Comparison of ENCODE assay signal across 13 mouse cellular contexts in the genomic region with DNA sequence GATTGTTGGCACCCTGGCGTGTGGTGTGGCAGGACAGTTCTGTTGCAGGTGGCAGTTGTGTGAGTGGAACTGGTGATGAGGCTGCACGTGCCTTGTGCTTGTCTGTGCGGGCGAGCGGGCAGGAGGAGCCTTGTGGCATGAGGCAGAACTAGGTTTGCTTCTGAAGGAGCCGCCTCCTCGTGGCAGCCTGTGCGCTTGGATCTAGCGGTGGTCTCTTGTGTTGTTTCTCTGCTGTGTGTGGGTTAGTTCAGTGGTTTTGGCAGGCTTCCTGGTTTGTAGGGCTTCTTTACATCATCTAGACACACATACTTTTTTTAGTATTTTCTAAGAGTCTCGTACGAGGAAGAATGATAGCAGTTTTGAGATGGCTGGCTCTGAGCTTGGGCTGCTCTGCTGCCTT. TPM values are rescaled to one million over a fixed set of nuclear protein-coding genes. Genes with fewer than 3 reads are reported as not detected.
DNase-seq lines count a peak whose midpoint lies in the region; ATAC-seq and TF ChIP-seq lines count a peak whose summit lies in the region.
"Had no signal": no experiment of that assay in that cellular context is flagged by ENCODE, and none has a peak within 500 bp of the region (broad histone marks: within the 10 kb centered on the region; RNA-seq: fewer than 3 reads in every experiment).

No protein-coding gene starts in this region.

- no peak overlapping the region for H3K27ac ChIP-seq in left cerebral cortex, adult 2 months
- no peak overlapping the region for H3K27ac ChIP-seq in midbrain, embryonic 14.5 days (replicated peaks; ENCODE audit: low read depth, low read length)
- H3K27ac ChIP-seq: limb, embryonic 15.5 days; midbrain, embryonic 10.5 days had no signal

- intact Hi-C loops in left cerebral cortex, adult 2 months (cut with DNase I): no loop called here

- H3K4me1 ChIP-seq in midbrain, embryonic 14.5 days (ENCODE audit: control insufficient read depth, insufficient read depth, low read length): no peaks in the 10 kb centered on the region
- H3K4me1 ChIP-seq: limb, embryonic 15.5 days had no signal

- H3K4me3 ChIP-seq in left cerebral cortex, adult 2 months: no peak overlapping the region
- no peak overlapping the region for H3K4me3 ChIP-seq in midbrain, embryonic 14.5 days (replicated peaks; ENCODE audit: low read depth, low read length)
- H3K4me3 ChIP-seq: limb, embryonic 15.5 days; midbrain, embryonic 10.5 days had no signal

- H3K36me3 ChIP-seq in midbrain, embryonic 14.5 days (ENCODE audit: control insufficient read depth, insufficient read depth, low read length): peaks cover 82% of the 10 kb centered on the region

- no peak for TF ChIP-seq POLR2A in brain, embryonic 14.5 days (IDR thresholded peaks at IDR 0.05; ENCODE audit: borderline replicate concordance, extremely low read depth, insufficient read depth, insufficient read length, poor library complexity, severe bottlenecking)

- WGBS in midbrain, embryonic 14.5 days: 90% methylated on average over 11 of the region's 11 CpGs

- no peak overlapping the region for H3K4me2 ChIP-seq in midbrain, embryonic 14.5 days (ENCODE audit: low read length)
- H3K4me2 ChIP-seq: limb, embryonic 15.5 days had no signal

- TF ChIP-seq CTCF in brain, embryonic 14.5 days (IDR thresholded peaks at IDR 0.05; ENCODE audit: borderline replicate concordance, extremely low read depth, insufficient read depth, insufficient read length): no peak
- TF ChIP-seq CTCF in left cerebral cortex, adult 2 months (IDR thresholded peaks at IDR 0.05): no peak; the same call in 1 of the 2 replicates

- no peak overlapping the region for H3K9ac ChIP-seq in midbrain, embryonic 14.5 days (replicated peaks; ENCODE audit: low read length)
- H3K9ac ChIP-seq: limb, embryonic 15.5 days had no signal

- no peaks in the 10 kb centered on the region for H3K9me3 ChIP-seq in midbrain, embryonic 14.5 days (ENCODE audit: control insufficient read depth, low read length)
- H3K9me3 ChIP-seq: limb, embryonic 15.5 days; midbrain, embryonic 10.5 days had no signal

- H3K27me3 ChIP-seq in midbrain, embryonic 14.5 days (ENCODE audit: control insufficient read depth, insufficient read depth, low read length): no peaks in the 10 kb centered on the region
- H3K27me3 ChIP-seq: limb, embryonic 15.5 days had no signal

- peak; percentile 35 to 44 for DNase-seq in CD8-positive naive resting alpha-beta T cell, adult 2 months (ENCODE audit: low read depth in 2 of 2, low spot score in 2 of 2)
- peak; percentile 28 for DNase-seq in brain, embryonic 14.5 days (ENCODE audit: low read depth)
- DNase-seq in left cerebral cortex, adult 2 months (ENCODE audit: extremely low spot score in 1 of 2, low spot score in 2 of 2): peak; percentile 38 to 49
- peak; percentile 78 to 79 for DNase-seq in right cerebral cortex, postnatal 36 days (ENCODE audit: low spot score in 2 of 2)
- no peak for DNase-seq in midbrain, embryonic 14.5 days
- DNase-seq in lung, postnatal 25 days (ENCODE audit: low spot score): no peak
- no peak for DNase-seq in urinary bladder, postnatal 4 days (ENCODE audit: low spot score in 2 of 2)
- no peak for DNase-seq in yolk sac, embryonic 10.5 days (ENCODE audit: low spot score)
- DNase-seq: gastrocnemius, postnatal 10 days; heart, postnatal 10 days; kidney, adult 2 months had no signal

- no peak for ATAC-seq in midbrain, embryonic 14.5 days (ENCODE audit: low FRiP score, low TSS enrichment)

RNA-seq across cellular contexts. Expression of a gene that starts 11.6 kb away (rescaled TPM):
- 14.7 and 18.8 TPM in 2 replicates for polyA plus RNA-seq in brain, embryonic 14.5 days (2012; rRNA removed)
- 1 to 10 TPM; 7.5 to 7.7 TPM for total RNA-seq in left cerebral cortex, adult 2 months (2021)
- polyA plus RNA-seq in midbrain, embryonic 14.5 days (2014; fragmentation: Nextera tagmentation; extraction: Ambion mirVana): 23.3 and 23.4 TPM in 2 replicates

RNA-seq across cellular contexts. Expression of a gene that starts 12.8 kb away (rescaled TPM):
- polyA plus RNA-seq in brain, embryonic 14.5 days (2012; rRNA removed): 20.9 and 21.0 TPM in 2 replicates
- 1 to 10 TPM; 8.8 to 9.1 TPM for total RNA-seq in left cerebral cortex, adult 2 months (2021)
- polyA plus RNA-seq in midbrain, embryonic 14.5 days (2014; fragmentation: Nextera tagmentation; extraction: Ambion mirVana): 20.0 and 21.5 TPM in 2 replicates

RNA-seq across cellular contexts. Expression of a gene that starts 41.5 kb away (rescaled TPM):
- polyA plus RNA-seq in brain, embryonic 14.5 days (2012; rRNA removed): 10.1 and 11.3 TPM in 2 replicates
- 10 to 100 TPM; 13.2 to 17.9 TPM for total RNA-seq in left cerebral cortex, adult 2 months (2021)
- polyA plus RNA-seq in midbrain, embryonic 14.5 days (2014; fragmentation: Nextera tagmentation; extraction: Ambion mirVana): 16.3 and 16.7 TPM in 2 replicates

RNA-seq across cellular contexts. Expression of a gene that starts 49.9 kb away (rescaled TPM):
- 66.4 and 66.6 TPM in 2 replicates for polyA plus RNA-seq in brain, embryonic 14.5 days (2012; rRNA removed)
- total RNA-seq in left cerebral cortex, adult 2 months (2021): 10 to 100 TPM; 48.3 to 51.2 TPM
- polyA plus RNA-seq in midbrain, embryonic 14.5 days (2014; fragmentation: Nextera tagmentation; extraction: Ambion mirVana): 105 and 115 TPM in 2 replicates

Comparison
In these comparisons a context has a peak if more than half of its experiments do, and no peak if none do; other contexts are left out.
1. DNase-seq: peak in CD8-positive naive resting alpha-beta T cell, adult 2 months (2 of 2), brain, embryonic 14.5 days (single experiment), left cerebral cortex, adult 2 months (2 of 2) and right cerebral cortex, postnatal 36 days (2 of 2); none in midbrain, embryonic 14.5 days (single experiment), lung, postnatal 25 days (single experiment), urinary bladder, postnatal 4 days (0 of 2) and yolk sac, embryonic 10.5 days (single experiment).